Mouse (Mus musculus) midbrain, embryonic 14.5 days (tissue): ENCODE results near the gene Prima1. TPM values are rescaled to one million over a fixed set of nuclear protein-coding genes. Genes with fewer than 3 reads are reported as not detected.

Experiments
- ATAC-seq: fragments of 200-750 bp; cut with Nextera tagmentation; 2 replicates; pipeline ENCODE4 v1.8.0; 2017; ENCODE audit warnings: moderate number of reproducible peaks, moderate library complexity; ENCODE audit not compliant: low FRiP score, low TSS enrichment
- DNase-seq: peaks from one replicate; pipeline ENCODE4 v3.0.0-alpha.2; 2015
- H3K27ac ChIP-seq: fragments of 300-500 bp; sonication (generic); replicated peaks from 2 replicates; pipeline ENCODE4 v1.5.1; 2014; ENCODE audit warnings: mild to moderate bottlenecking, low read depth, low read length, moderate library complexity
- H3K27me3 ChIP-seq: fragments of 300-500 bp; sonication (generic); 2 replicates; pipeline ENCODE4 v1.6.1; 2014; ENCODE audit warnings: low read length, control low read depth, mixed read lengths; ENCODE audit not compliant: control insufficient read depth, insufficient read depth
- H3K36me3 ChIP-seq: fragments of 300-500 bp; sonication (generic); 2 replicates; pipeline ENCODE4 v1.6.1; 2014; ENCODE audit warnings: low read length, control low read depth; ENCODE audit not compliant: control insufficient read depth, insufficient read depth
- H3K4me1 ChIP-seq: fragments of 300-500 bp; sonication (generic); 2 replicates; pipeline ENCODE4 v1.6.1; 2014; ENCODE audit warnings: mild to moderate bottlenecking, antibody characterized with exemption, low read length, control low read depth; ENCODE audit not compliant: control insufficient read depth, insufficient read depth
- H3K4me2 ChIP-seq: fragments of 300-500 bp; sonication (generic); 2 replicates; pipeline ENCODE4 v1.6.1; 2014; ENCODE audit warnings: mild to moderate bottlenecking, low read length, moderate library complexity
- H3K4me3 ChIP-seq: fragments of 300-500 bp; sonication (generic); replicated peaks from 2 replicates; pipeline ENCODE4 v1.5.1; 2014; ENCODE audit warnings: low read depth, low read length
- H3K9ac ChIP-seq: fragments of 300-500 bp; sonication (generic); replicated peaks from 2 replicates; pipeline ENCODE4 v1.6.1; 2014; ENCODE audit warnings: mild to moderate bottlenecking, low read length, moderate library complexity
- H3K9me3 ChIP-seq: fragments of 300-500 bp; sonication (generic); 2 replicates; pipeline ENCODE4 v1.6.1; 2016; ENCODE audit warnings: low read length, control low read depth, mixed read lengths; ENCODE audit not compliant: control insufficient read depth
- WGBS: fragments of 180-500 bp; shearing (Covaris S2); extraction: QIAGEN DNeasy Blood & Tissue Kit; methylation state at CpG from one replicate; pipeline ENCODE4 v1.1.7; 2014; 5-methylcytosine and 5-hydroxymethylcytosine counted together
- polyA plus RNA-seq: library from polyadenylated mRNA; unstranded; fragments of >200 nt; fragmentation: Nextera tagmentation; extraction: Ambion mirVana; gene quantifications from 2 replicates; pipeline ENCODE4 v1.2.1, GENCODE M21; 2014

Prima1 gene
- polyA plus RNA-seq, 1 experiment from 2014 or later, result 1.1 TPM

DNA sequence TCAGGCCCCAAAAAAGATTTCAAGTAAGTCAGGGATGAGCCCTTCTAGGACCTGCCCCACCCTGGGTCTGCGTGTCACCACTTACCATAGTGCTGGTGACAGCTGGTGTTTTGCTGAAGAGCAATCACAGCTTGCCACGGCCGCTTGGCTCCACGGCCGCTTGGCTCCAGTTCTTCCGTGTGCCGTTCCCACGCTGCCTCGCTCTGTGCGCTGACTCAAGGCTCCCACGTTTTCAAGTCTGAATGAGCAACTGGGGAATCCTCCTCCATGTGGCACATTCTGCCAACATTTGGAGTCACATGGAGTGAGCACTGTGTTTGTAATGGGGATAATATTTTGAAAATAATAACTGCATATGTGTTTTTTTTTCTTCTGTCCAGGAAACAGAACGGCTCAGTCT, 52.2 kb downstream of the Prima1 start:
- Histone ChIP-seq H3K36me3 (peaks cover 21% of the 10 kb centered on the region), H3K4me3 (no peak overlapping the region), H3K27ac (no peak overlapping the region), H3K27me3 (no peaks in the 10 kb centered on the region), H3K9ac (no peak overlapping the region), H3K4me2 (no peak overlapping the region), H3K9me3 (no peaks in the 10 kb centered on the region), H3K4me1 (no peaks in the 10 kb centered on the region)
- DNase-seq, result peak; percentile 30
- ATAC-seq, result 0 out of 2 replicates have a peak, but pooled peaks have one; percentile 35
- WGBS, result 74% methylated on average over 12 of the region's 12 CpGs

DNA sequence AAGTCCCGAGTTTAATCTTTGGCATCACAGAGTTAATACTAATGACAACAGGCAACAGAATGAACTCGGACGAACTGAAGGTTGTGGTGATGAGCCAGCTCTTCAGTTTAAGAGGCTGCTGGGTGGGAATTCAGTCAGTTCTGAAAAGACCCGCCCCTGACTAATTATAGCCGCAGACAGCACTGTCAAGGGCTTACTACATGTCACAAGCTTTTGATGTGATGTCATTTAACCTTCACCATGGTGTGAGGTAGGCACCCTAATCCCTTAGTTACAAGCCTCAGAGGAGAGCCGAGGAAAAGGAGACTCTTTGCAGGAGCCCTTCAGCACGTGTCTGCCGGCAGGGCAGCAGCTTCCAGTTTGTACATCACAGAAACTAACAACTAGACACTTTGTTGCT, 53.7 kb downstream of the Prima1 start:
- no peak overlapping the region for H3K4me2 ChIP-seq
- ATAC-seq (no peak), DNase-seq (no peak)
- H3K9ac ChIP-seq, result no peak overlapping the region
- no peak overlapping the region for H3K4me3 ChIP-seq
- WGBS, result 51% methylated on average over 8 of the region's 8 CpGs
- no peak overlapping the region for H3K27ac ChIP-seq
- peaks cover 30% of the 10 kb centered on the region for H3K36me3 ChIP-seq
- no peaks in the 10 kb centered on the region for H3K9me3 ChIP-seq
- H3K27me3 ChIP-seq, result no peaks in the 10 kb centered on the region
- H3K4me1 ChIP-seq, result no peaks in the 10 kb centered on the region

DNA sequence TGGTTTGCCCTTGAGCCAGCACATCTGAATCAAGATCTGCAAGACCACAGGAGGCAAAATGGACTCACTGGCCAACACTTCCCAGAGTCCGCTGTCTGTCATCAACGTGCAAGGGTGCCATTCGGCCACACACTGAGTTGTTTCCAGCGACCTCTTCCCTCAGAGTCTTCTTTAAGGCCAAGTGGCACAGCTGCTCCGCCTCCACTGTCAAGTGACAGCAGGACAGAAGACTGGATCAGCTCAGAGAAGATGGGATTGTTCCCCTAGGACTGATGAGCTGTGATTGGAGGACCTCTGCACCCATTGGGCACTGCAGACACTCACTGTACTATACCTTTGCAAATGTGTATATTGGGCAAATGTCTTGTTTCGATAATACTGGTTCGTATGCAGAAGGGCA, 54.9 kb downstream of the Prima1 start:
- DNase-seq (no peak), ATAC-seq (no peak)
- H3K4me3 ChIP-seq, result no peak overlapping the region
- H3K9ac ChIP-seq, result no peak overlapping the region
- H3K36me3 ChIP-seq, result peaks cover 36% of the 10 kb centered on the region
- no peak overlapping the region for H3K27ac ChIP-seq
- no peaks in the 10 kb centered on the region for H3K4me1 ChIP-seq
- WGBS, result 85% methylated on average over 7 of the region's 7 CpGs
- no peak overlapping the region for H3K4me2 ChIP-seq
- no peaks in the 10 kb centered on the region for H3K9me3 ChIP-seq
- no peaks in the 10 kb centered on the region for H3K27me3 ChIP-seq

DNA sequence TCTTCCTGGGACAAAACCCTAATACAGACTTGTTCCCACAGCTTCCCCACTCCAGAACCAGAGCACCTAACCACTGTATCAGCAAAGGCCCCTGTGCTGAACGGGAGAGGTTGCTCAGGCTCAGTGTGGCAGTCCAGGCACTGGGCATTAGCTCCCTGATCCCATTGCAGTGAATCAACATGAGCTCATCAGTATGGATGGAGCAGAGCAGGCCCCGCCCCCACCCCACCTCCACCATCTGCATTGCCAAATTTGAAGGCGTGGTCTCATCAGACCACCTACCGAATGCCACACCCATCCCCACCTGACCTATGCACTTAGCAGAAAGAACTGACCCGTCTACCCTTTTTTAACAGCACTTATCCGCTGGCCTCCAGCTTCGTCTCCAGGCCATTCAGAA, 58.9 kb downstream of the Prima1 start:
- H3K27me3 ChIP-seq, result no peaks in the 10 kb centered on the region
- no peak overlapping the region for H3K27ac ChIP-seq
- H3K36me3 ChIP-seq, result peaks cover 47% of the 10 kb centered on the region
- no peaks in the 10 kb centered on the region for H3K4me1 ChIP-seq
- no peak overlapping the region for H3K4me3 ChIP-seq
- ATAC-seq (no peak), DNase-seq (no peak)
- H3K4me2 ChIP-seq, result no peak overlapping the region
- no peak overlapping the region for H3K9ac ChIP-seq
- WGBS, result 27% methylated on average over 7 of the region's 7 CpGs
- H3K9me3 ChIP-seq, result no peaks in the 10 kb centered on the region

DNA sequence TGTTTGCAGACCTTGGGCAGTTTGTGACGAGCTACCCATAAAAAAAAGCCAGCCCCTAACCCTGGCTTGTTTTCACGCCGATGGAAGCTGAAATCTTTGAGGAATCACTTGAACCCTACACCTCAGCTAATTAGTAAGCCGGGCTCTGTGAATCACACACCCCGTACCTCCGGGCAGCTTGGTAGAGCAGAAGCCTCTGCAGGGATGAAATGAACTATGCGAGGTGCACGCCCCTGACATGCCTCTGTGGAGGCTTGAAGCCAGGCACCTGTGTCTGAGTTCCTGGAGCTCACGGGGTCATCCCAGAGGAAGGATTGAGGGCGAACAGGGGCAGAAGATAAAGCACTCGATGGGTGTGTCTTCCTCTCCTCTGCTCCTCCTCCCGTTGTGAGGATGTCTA, 73.1 kb downstream of the Prima1 start:
- no peak overlapping the region for H3K9ac ChIP-seq
- H3K27me3 ChIP-seq, result no peaks in the 10 kb centered on the region
- ATAC-seq (no peak), DNase-seq (no peak)
- no peak overlapping the region for H3K4me3 ChIP-seq
- H3K27ac ChIP-seq, result no peak overlapping the region
- no peaks in the 10 kb centered on the region for H3K9me3 ChIP-seq
- H3K4me1 ChIP-seq, result peaks cover 11% of the 10 kb centered on the region
- 80% methylated on average over 12 of the region's 12 CpGs for WGBS
- peaks cover 54% of the 10 kb centered on the region for H3K36me3 ChIP-seq
- no peak overlapping the region for H3K4me2 ChIP-seq

DNA sequence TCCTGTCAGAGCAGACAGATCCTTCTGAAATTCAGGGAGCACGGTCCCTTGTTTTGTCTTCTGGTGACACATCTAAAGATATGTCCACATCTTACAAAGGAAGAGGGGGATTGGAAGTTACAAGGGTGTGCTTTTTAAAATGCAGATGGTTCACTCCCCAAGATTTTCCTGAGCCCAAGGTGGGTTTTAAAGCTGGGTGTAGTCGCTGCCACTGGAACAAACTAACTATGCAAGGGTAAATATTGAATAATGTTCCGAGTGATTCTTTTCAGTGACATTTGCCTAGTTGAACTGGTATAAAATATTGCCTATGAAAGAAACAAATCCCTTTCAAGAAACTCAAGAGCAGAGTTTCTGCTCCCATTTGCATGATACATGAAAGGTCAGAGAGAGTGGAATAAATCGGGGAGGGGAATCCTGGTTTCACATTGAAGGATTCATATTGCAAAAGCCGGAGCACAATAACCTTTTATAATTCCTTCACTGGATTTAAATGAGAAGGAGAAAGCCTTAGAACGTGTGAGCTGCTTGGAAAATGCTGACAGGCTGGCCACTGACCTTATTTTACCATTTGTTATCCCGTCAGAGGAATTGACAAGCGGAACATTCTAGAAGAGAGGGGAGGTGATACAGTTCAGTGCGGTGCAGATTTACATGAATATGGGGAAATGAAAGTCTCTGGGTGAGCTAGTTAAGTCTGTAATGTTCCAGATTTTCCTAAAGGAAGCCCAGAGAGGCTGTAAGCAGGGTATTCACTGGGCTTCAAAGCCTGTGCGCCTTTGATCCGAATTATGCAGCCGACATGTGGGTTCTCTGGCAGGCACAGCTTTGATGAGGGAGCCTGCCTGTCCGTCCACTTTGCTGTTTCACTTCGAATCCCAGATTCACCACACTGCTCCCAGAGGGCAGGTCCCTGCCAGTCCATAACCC, 77.6 kb downstream of the Prima1 start:
- Histone ChIP-seq H3K4me1 (peaks cover 17% of the 10 kb centered on the region), H3K4me2 (no peak overlapping the region), H3K4me3 (no peak overlapping the region), H3K9ac (no peak overlapping the region), H3K9me3 (no peaks in the 10 kb centered on the region), H3K36me3 (peaks cover 26% of the 10 kb centered on the region), H3K27ac (peak overlapping the region; percentile 63), H3K27me3 (no peaks in the 10 kb centered on the region)
- DNase-seq (peak; percentile 82), ATAC-seq (peak; percentile 87)
- WGBS, result 8% methylated on average over 14 of the region's 14 CpGs

DNA sequence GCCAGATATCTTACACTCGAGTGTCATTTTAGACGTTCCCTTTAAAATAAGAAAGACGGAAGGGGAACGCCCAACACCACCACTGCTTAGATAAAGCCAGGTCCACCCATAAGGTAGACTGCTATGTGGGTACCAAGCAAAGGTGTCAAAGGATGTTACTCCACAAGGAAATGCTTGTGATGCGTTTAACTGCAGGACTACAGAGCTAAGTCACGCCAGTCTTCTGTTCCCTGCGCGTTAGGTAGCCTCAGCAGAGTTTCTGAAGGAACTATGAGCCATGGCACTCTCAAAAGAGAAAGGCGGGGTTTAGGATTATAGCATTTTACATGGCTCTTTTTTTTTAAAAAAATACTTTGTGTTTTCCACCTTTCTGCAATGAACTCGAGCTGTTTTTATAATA, 78.4 kb downstream of the Prima1 start:
- no peak overlapping the region for H3K9ac ChIP-seq
- peaks cover 22% of the 10 kb centered on the region for H3K36me3 ChIP-seq

DNA sequence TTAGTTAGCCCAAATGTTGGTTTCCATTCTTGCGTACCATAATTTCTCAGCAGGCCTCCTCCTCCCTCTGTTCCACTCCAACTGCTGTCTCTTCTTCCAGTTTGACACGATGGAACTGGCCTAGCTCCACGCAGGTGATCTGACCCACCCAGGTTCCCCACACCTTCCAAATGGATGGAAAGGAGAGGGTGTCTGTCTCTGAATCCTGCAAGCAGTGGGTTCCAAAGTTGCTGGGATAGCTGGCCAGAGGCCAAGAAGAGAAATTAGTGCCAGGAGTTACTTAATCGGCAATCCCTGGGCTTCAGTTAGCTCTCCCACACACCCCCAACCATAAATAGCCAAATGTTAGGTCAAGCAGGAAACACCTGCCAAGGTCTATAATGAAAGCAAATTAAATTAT, 81.2 kb downstream of the Prima1 start:
- ATAC-seq (no peak), DNase-seq (no peak)
- Histone ChIP-seq H3K27ac (no peak overlapping the region), H3K9me3 (no peaks in the 10 kb centered on the region), H3K4me1 (peaks cover 20% of the 10 kb centered on the region), H3K4me3 (no peak overlapping the region), H3K36me3 (peaks cover 27% of the 10 kb centered on the region; the same call in 1 of the 2 replicates), H3K4me2 (no peak overlapping the region), H3K27me3 (no peaks in the 10 kb centered on the region), H3K9ac (no peak overlapping the region)
- WGBS, result 86% methylated on average over 4 of the region's 4 CpGs

More for the DNA sequence above, 78.4 kb downstream of the Prima1 start:
- Histone ChIP-seq H3K4me3 (no peak overlapping the region), H3K27me3 (no peaks in the 10 kb centered on the region), H3K4me1 (peaks cover 17% of the 10 kb centered on the region), H3K27ac (peak overlapping the region; percentile 50; the same call in 1 of the 2 replicates), H3K4me2 (no peak overlapping the region), H3K9me3 (no peaks in the 10 kb centered on the region)
- 33% methylated on average over 10 of the region's 10 CpGs for WGBS
- ATAC-seq (no peak), DNase-seq (no peak)

DNA sequence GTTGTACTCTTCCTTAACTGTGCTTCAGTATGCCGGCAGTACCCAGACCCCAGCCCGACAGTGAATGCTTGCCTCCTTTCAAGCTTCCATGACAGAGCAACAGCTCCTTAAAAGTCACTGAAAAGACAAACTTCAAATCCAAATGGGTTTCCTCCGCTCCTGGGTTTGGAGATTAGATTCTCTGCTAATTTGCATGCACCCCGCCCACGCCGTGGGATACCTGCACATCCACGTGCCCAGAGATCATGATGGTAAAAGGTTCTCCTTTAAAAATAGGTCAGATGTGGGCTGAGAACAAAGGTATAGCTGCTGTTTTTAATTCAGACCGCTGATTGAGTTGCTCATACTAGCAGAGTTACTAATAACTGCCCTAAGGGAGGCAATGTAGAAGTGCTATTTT, 82.9 kb downstream of the Prima1 start:
- Histone ChIP-seq H3K27me3 (no peaks in the 10 kb centered on the region), H3K4me2 (no peak overlapping the region), H3K4me1 (peaks cover 12% of the 10 kb centered on the region), H3K9me3 (no peaks in the 10 kb centered on the region), H3K4me3 (no peak overlapping the region), H3K9ac (no peak overlapping the region), H3K36me3 (peaks cover 30% of the 10 kb centered on the region; the same call in 1 of the 2 replicates), H3K27ac (no peak overlapping the region)
- no peak for DNase-seq
- no peak for ATAC-seq
- WGBS, result 71% methylated on average over 8 of the region's 8 CpGs
